Mouse (Mus musculus) 3T3-L1 (cell line): ENCODE data around the gene Gm14147.
"Not testable (repeated sequence)": the region's sequence is repeated elsewhere in the genome, so short reads cannot be mapped to it uniquely, and the experiment has no call there.

Experiments
- DNase-seq: peaks from one replicate; pipeline ENCODE4 v3.0.0-alpha.2; 2015; ENCODE audit warnings: low read depth, low spot score

Gm14147 gene

GRCm38 (mm10) chr2:151097945-151098344 lies at the start of gene Gm14147:
TSS of gene Gm14147 (plus strand) at chr2:151098245.
- DNase-seq, result not testable (repeated sequence)

DNA sequence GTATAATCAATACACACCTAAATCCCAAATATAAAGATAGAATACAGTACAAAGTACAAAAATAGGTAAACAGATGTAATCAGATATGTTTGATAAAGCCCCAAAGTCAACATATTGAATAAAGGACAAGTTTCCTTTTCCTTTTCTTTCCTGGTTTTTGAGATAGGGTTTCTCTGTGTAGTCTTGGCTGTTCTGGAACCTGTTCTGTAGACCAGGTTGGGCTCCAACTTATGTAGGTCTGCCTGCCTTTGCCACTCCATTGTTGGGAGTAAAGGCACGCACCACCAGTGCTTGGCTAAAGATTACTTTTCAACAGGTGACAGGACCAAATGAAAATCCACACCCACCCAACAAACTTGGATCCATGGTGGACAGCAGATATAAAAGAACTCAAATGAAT lies 41.4 kb upstream of the Gm14147 start:
- no peak for DNase-seq

GRCm38 (mm10) chr2:151092250-151092649 lies 5.8 kb upstream of the Gm14147 start, which contains the start of gene Gm14151:
TSS of gene Gm14151 (minus strand) at chr2:151092350.
- DNase-seq, result not testable (repeated sequence)
